Mouse (Mus musculus): ENCODE data around the gene Atxn7.

GRCm38 (mm10) chr14:13960482-13961325 is 536 bp upstream of the Atxn7 start:
- no peak for TF ChIP-seq CTCF (IDR thresholded peaks at IDR 0.05; ENCODE audit: low read depth, low read length)
- TF ChIP-seq POLR2A (IDR thresholded peaks at IDR 0.05; ENCODE audit: insufficient read depth, low read length): no peak
